Mouse (Mus musculus) cerebellum, postnatal 10 days (tissue): ENCODE measurements around the gene Olfr142.
"Not testable (repeated sequence)": the region's sequence is repeated elsewhere in the genome, so short reads cannot be mapped to it uniquely, and the experiment has no call there.

Experiments
- DNase-seq, 2 experiments: peaks; one replicate each; pipeline ENCODE4 v3.0.0; 2021; ENCODE audit warnings: mixed read lengths in 2 of 2

Olfr142 gene

DNA sequence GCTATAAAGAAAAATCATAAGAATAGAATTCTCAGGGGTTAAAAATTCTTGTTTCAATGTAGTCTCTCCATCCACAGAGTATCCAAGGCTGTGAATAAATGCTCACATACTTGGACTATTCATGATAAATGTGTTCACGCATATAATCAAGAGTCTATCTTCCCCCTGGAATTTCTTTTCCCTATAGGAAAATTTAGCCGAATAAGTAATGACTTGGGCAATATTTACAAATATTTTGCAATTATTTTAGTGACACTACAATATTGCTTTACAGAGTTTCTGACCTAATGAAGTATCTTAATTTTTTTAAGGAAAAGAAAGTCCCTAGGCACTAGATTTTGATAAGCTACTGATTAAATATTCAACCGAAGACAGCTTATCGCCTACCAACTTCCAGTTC, at the start of gene Olfr142:
Gene Olfr142, minus strand, starts transcription at position 101 of the 400 bp plus-strand sequence.
- no peak for DNase-seq

DNA sequence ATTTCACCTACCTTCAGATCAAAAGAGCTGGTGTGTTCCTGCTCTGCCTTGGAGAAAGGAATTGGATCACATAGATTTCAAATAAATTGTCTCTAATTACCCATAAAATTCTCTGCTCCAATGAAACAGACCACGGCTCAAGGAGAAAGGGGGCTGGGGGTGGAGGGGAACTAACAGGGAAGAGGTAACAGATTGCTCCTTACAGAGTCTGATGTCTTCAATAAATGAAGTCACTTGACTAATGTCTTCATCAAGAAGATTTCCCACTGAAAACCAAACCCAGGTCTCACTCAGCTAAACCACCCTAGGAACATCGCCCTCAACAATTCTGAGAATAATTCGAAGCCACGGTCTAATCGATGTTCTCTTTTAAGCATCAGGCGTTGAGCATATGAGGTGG, 35.3 kb upstream of the Olfr142 start, which contains the start of gene Olfr1272:
Gene Olfr1272, minus strand, starts transcription at position 101 of the 400 bp plus-strand sequence.
- DNase-seq, result no peak

GRCm38 (mm10) chr2:90270932-90271331, 13.5 kb upstream of the Olfr142 start, which contains the start of gene Olfr1271:
TSS of gene Olfr1271 (minus strand) at chr2:90271032.
- no peak for DNase-seq

DNA sequence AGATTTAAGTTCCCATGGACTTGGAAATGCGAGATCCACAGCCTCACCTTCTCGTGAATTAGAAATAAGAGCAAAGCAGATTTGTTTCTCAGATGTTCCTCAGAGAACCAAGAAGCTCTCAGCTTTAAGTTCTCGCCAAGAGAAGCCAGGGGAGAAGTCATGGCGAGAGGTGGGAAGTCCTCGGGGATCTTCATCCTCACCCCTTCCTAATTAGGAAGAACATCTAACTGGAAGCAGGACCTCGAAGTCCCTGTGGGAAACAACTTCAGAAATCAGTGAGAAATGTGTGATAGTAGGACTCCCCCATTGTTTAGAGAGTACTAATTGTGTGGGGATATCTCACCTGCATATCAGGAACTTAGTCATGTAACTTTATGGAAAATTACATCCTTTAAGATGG, 33.0 kb downstream of the Olfr142 start, which contains the start of gene Olfr1506:
Gene Olfr1506, minus strand, starts transcription at position 101 of the 400 bp plus-strand sequence.
- not testable (repeated sequence) for DNase-seq
